Mouse (Mus musculus) olfactory bulb, adult 2 months (tissue): ENCODE results near the gene Ubl5.

Experiments
- CTCF ChIP-seq: fragments of 200-500 bp; IDR thresholded peaks from 2 replicates; pipeline ENCODE4 v1.5.1; 2012; ENCODE audit warnings: low read depth, mild to moderate bottlenecking, low read length, moderate library complexity; ENCODE audit not compliant: insufficient read depth
- POLR2A ChIP-seq: fragments of 200-500 bp; IDR thresholded peaks from 2 replicates; pipeline ENCODE4 v1.6.1; 2012; ENCODE audit warnings: mild to moderate bottlenecking, low read depth, low read length, moderate library complexity; ENCODE audit not compliant: insufficient read depth

- TF ChIP-seq CTCF (no peak), POLR2A (no peak)
Measured at GRCm38 (mm10) chr9:20631332-20631731, 11.3 kb upstream of the Ubl5 start.
